Mouse (Mus musculus) small intestine, adult 2 months (tissue): ENCODE results near the gene Lzts2.

Source experiments
- CTCF ChIP-seq: fragments of 200-500 bp; IDR thresholded peaks from 2 replicates; pipeline ENCODE4 v1.5.1; 2012; ENCODE audit warnings: low read depth, mild to moderate bottlenecking, control low read depth, inconsistent platforms, low read length, moderate library complexity, mixed read lengths; ENCODE audit not compliant: insufficient replicate concordance, insufficient read length; ENCODE audit errors: extremely low read depth
- POLR2A ChIP-seq: fragments of 200-500 bp; IDR thresholded peaks from 2 replicates; pipeline ENCODE4 v1.6.1; 2012; ENCODE audit warnings: low read depth, mild to moderate bottlenecking, control low read depth, inconsistent platforms, low read length, moderate library complexity

DNA sequence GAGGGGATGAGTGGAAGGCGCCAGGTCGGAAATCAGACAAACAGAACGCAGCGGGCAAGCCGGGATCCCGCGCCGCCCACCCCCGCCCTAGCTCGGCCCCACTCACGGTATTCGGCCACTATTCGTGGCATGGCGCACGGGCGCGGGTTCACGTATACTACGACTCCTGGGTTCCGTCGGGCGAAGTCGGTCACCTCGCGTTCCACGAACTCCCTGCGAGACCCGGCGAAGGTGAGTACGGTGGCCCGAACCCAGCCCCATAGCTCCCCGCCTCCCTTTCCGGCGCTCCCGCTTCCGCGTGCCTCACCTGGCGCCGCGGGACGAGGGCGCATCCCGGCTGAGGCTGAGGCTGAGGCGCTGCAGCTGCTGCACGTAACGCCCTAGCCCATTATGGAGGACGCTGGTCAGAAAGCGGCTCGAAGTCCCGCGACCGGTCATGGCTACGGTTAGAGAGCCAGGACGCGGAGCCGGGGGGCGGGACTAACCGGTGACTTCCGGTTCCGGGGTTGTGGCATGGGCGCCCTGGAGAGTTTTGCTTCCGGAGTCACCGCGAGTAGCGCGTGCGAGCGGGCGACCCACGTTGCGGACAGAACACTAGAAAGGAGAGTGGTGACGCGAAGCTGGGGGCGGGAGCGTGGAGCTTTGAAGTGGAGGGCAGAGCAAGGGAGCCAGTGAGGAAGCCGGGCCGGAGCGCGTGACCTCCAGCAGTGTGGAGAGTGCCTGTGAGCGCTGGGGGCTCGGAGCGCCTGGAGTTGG is 8.1 kb upstream of the Lzts2 start, which contains the start of gene Mrpl43:
- TF ChIP-seq POLR2A (peak; percentile 53; the same call in 1 of the 2 replicates), CTCF (no peak)
